Mouse (Mus musculus): ENCODE data around the gene Fam53b. TPM values are rescaled to one million over a fixed set of nuclear protein-coding genes. Genes with fewer than 3 reads are reported as not detected.

Gene Fam53b
- polyA plus RNA-seq, 1 experiment from 2014 or later = 13.5 TPM

DNA sequence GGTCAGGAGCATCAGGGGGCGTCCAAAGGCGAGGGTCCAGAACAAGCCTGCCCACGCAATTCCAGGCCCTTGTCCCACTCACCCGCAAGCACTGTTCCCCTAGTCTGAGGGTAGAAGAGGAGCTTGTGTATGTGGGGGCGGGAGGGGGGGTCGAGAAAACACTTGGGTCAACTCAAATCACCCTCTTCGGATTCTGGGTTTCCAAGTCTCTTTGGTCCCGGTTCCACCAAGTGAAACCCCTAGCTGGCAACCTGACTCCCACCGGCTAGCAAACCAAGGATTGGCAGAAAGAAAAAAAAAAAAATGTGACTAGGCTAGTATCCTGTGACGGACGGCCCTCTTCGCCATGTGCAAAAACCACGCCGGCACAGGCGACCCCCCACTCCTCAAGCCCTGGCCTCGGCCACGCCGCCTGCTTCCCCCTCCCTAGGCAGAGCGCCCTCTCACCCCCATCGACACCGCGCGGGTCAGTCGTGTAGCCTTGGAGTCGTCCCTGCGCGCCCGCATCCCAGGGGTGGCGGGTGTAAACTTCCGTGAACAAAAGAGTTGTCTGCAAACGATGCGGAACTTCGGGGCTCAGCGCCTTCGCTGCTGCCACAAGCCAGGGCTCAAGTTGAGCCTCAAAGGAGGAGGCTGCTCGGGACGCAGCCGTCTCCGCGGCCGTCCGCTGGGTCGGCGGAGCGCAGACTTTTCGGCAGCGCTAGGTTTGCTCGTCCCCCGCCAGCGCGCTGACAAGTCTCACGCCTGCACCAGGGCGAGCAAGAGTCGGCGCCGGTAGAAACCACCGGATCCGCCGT lies 869 bp downstream of the Fam53b start:
- no peak for TF ChIP-seq CTCF (IDR thresholded peaks at IDR 0.05; ENCODE audit: low read depth)
- Histone ChIP-seq H3K9me3 (ENCODE audit: control insufficient read depth) (no peaks in the 10 kb centered on the region), H3K9ac (ENCODE audit: low read depth, low read length) (peak overlapping the region; percentile 86), H3K4me3 (ENCODE audit: low read depth, low read length) (peak overlapping the region; percentile 72), H3K27me3 (replicated peaks; ENCODE audit: control insufficient read depth, insufficient read depth, low read length) (no peaks in the 10 kb centered on the region), H3K4me2 (replicated peaks; ENCODE audit: low read depth) (peak overlapping the region; percentile 92), H3K27ac (ENCODE audit: low read depth, low read length) (peak overlapping the region; percentile 90), H3K36me3 (ENCODE audit: control insufficient read depth, insufficient read depth) (no peaks in the 10 kb centered on the region), H3K4me1 (replicated peaks; ENCODE audit: control insufficient read depth, insufficient read depth, low read length) (peaks cover 19% of the 10 kb centered on the region)
- WGBS = under 1% methylated on average over 57 of the region's 59 CpGs
- peak; percentile 14; the same call in 1 of the 2 replicates for ATAC-seq

- peaks cover 26% of the 10 kb centered on the region for H3K4me1 ChIP-seq (replicated peaks; ENCODE audit: control insufficient read depth, insufficient read depth, low read length)
- ATAC-seq = no peak
- no peaks in the 10 kb centered on the region for H3K9me3 ChIP-seq (ENCODE audit: control insufficient read depth)
- peaks cover 4% of the 10 kb centered on the region; the same call in 1 of the 2 replicates for H3K36me3 ChIP-seq (ENCODE audit: control insufficient read depth, insufficient read depth)
- peak overlapping the region; percentile 90 for H3K27ac ChIP-seq (ENCODE audit: low read depth, low read length)
- peak overlapping the region; percentile 86 for H3K9ac ChIP-seq (ENCODE audit: low read depth, low read length)
- peak; percentile 55 for TF ChIP-seq CTCF (IDR thresholded peaks at IDR 0.05; ENCODE audit: low read depth)
- 11% methylated on average over 23 of the region's 23 CpGs for WGBS
- H3K4me2 ChIP-seq (replicated peaks; ENCODE audit: low read depth) = peak overlapping the region; percentile 92
- peak overlapping the region; percentile 72 for H3K4me3 ChIP-seq (ENCODE audit: low read depth, low read length)
- H3K27me3 ChIP-seq (replicated peaks; ENCODE audit: control insufficient read depth, insufficient read depth, low read length) = no peaks in the 10 kb centered on the region
Measured at GRCm38 (mm10) chr7:132811716-132812618, 1.7 kb downstream of the Fam53b start.

DNA sequence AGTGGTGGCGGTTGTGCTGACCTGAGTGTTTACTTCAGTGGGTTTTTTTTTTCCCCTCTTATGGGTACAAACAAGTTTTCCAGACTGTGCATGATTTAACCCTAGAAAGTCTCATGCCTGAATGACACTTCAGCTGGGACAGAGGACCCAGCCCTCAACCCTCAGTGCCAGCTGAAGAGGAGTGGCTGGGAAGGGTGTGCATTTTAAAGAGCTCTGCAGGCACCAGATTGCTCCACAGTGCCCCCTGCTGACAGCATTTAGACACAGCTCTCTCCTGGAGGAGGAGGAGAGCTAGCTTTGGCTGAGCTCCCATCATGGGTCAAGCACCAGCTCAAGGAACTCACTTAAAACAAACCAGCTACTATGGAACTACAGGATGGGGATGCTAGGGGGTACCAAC lies 2.8 kb downstream of the Fam53b start:
- Histone ChIP-seq H3K9me3 (ENCODE audit: control insufficient read depth) (no peaks in the 10 kb centered on the region), H3K27me3 (replicated peaks; ENCODE audit: control insufficient read depth, insufficient read depth, low read length) (no peaks in the 10 kb centered on the region), H3K4me2 (replicated peaks; ENCODE audit: low read depth) (peak overlapping the region; percentile 92), H3K4me3 (ENCODE audit: low read depth, low read length) (peak overlapping the region; percentile 72), H3K9ac (ENCODE audit: low read depth, low read length) (peak overlapping the region; percentile 4; the same call in 1 of the 2 replicates), H3K36me3 (ENCODE audit: control insufficient read depth, insufficient read depth) (peaks cover 9% of the 10 kb centered on the region; the same call in 1 of the 2 replicates), H3K4me1 (replicated peaks; ENCODE audit: control insufficient read depth, insufficient read depth, low read length) (peaks cover 35% of the 10 kb centered on the region), H3K27ac (ENCODE audit: low read depth, low read length) (0 out of 2 replicates have a peak overlapping the region, but pooled peaks have one; percentile 90)
- 42% methylated on average over 1 of the region's 1 CpGs for WGBS
- peak; percentile 95 for TF ChIP-seq CTCF (IDR thresholded peaks at IDR 0.05; ENCODE audit: low read depth)
- peak; percentile 53 for ATAC-seq

DNA sequence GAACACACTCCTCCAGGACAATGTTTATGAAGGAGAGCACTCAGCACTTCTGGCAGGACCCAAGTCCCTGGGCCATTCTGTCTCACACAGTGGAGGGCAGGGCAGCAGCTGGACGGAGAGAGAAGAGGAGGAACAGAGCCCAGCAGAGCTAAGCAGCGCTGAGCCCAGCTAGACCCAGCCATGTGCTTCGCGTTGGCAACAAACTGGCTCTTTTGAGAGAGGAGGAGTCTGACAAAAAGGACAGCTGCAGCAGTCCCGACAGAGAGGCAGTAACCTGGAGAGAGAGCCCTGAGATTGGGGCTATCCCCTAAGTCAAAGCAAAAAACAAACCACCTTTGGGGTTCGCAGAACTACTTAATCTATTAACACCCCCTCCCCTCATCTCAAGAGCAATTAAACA lies 3.3 kb downstream of the Fam53b start:
- Histone ChIP-seq H3K4me3 (ENCODE audit: low read depth, low read length) (no peak overlapping the region), H3K9ac (ENCODE audit: low read depth, low read length) (peak overlapping the region; percentile 4; the same call in 1 of the 2 replicates), H3K27me3 (replicated peaks; ENCODE audit: control insufficient read depth, insufficient read depth, low read length) (no peaks in the 10 kb centered on the region), H3K36me3 (ENCODE audit: control insufficient read depth, insufficient read depth) (peaks cover 9% of the 10 kb centered on the region; the same call in 1 of the 2 replicates), H3K9me3 (ENCODE audit: control insufficient read depth) (no peaks in the 10 kb centered on the region), H3K4me1 (replicated peaks; ENCODE audit: control insufficient read depth, insufficient read depth, low read length) (peaks cover 40% of the 10 kb centered on the region), H3K4me2 (replicated peaks; ENCODE audit: low read depth) (peak overlapping the region; percentile 92), H3K27ac (ENCODE audit: low read depth, low read length) (no peak overlapping the region)
- no peak for ATAC-seq
- no peak for TF ChIP-seq CTCF (IDR thresholded peaks at IDR 0.05; ENCODE audit: low read depth)
- WGBS = 30% methylated on average over 6 of the region's 6 CpGs

DNA sequence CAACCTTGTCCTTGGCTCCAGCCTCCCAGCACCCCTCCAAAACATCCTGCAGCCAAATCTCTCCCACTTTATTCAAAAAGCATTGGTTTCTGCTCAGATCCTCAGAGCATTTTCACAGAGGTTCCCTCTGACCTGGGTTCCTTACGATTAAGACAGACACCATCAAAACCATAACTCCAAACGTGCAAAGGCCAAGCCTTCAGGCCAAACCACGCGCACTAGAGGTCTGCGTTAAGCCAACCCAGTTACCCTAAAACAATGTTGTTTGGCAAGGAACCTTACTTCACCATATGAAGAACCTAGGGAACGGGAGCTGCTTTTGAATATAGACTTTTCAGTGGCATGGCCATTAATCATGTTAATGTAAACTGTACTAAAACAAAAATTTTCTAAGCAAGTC lies 4.0 kb downstream of the Fam53b start:
- Histone ChIP-seq H3K27me3 (replicated peaks; ENCODE audit: control insufficient read depth, insufficient read depth, low read length) (no peaks in the 10 kb centered on the region), H3K9ac (ENCODE audit: low read depth, low read length) (peak overlapping the region; percentile 4; the same call in 1 of the 2 replicates), H3K4me2 (replicated peaks; ENCODE audit: low read depth) (0 out of 2 replicates have a peak overlapping the region, but pooled peaks have one; percentile 9), H3K9me3 (ENCODE audit: control insufficient read depth) (no peaks in the 10 kb centered on the region), H3K27ac (ENCODE audit: low read depth, low read length) (no peak overlapping the region), H3K36me3 (ENCODE audit: control insufficient read depth, insufficient read depth) (peaks cover 9% of the 10 kb centered on the region; the same call in 1 of the 2 replicates), H3K4me1 (replicated peaks; ENCODE audit: control insufficient read depth, insufficient read depth, low read length) (peaks cover 40% of the 10 kb centered on the region), H3K4me3 (ENCODE audit: low read depth, low read length) (no peak overlapping the region)
- TF ChIP-seq CTCF (IDR thresholded peaks at IDR 0.05; ENCODE audit: low read depth) = no peak
- no peak for ATAC-seq
- WGBS = 39% methylated on average over 6 of the region's 6 CpGs

All from intestine, postnatal 0 days (tissue).